Mouse (Mus musculus) midbrain, embryonic 12.5 days (tissue): ENCODE results near the gene Pard3. TPM values are rescaled to one million over a fixed set of nuclear protein-coding genes. Genes with fewer than 3 reads are reported as not detected.
A peak's percentile ranks its signal among the peaks of the same experiment; 100 is the strongest.

Source experiments
- ATAC-seq: fragments of 200-750 bp; cut with Nextera tagmentation; 2 replicates; pipeline ENCODE4 v1.8.0; 2017; ENCODE audit warnings: low read depth, moderate TSS enrichment, moderate library complexity; ENCODE audit not compliant: low FRiP score
- H3K27ac ChIP-seq: fragments of 300-500 bp; sonication (generic); replicated peaks from 2 replicates; pipeline ENCODE4 v1.5.1; 2016; ENCODE audit warnings: mild to moderate bottlenecking
- H3K27me3 ChIP-seq: fragments of 300-500 bp; sonication (generic); 2 replicates; pipeline ENCODE4 v1.6.1; 2016; ENCODE audit warnings: mild to moderate bottlenecking
- H3K36me3 ChIP-seq: fragments of 300-500 bp; sonication (generic); 2 replicates; pipeline ENCODE4 v1.6.1; 2016
- H3K4me1 ChIP-seq: fragments of 300-500 bp; sonication (generic); 2 replicates; pipeline ENCODE4 v1.6.1; 2016
- H3K4me2 ChIP-seq: fragments of 300-500 bp; sonication (generic); replicated peaks from 2 replicates; pipeline ENCODE4 v1.6.1; 2016; ENCODE audit warnings: mild to moderate bottlenecking, moderate library complexity
- H3K4me3 ChIP-seq: fragments of 300-500 bp; sonication (generic); 2 replicates; pipeline ENCODE4 v1.5.1; 2016; ENCODE audit warnings: mild to moderate bottlenecking
- H3K9ac ChIP-seq: fragments of 300-500 bp; sonication (generic); replicated peaks from 2 replicates; pipeline ENCODE4 v1.6.1; 2016; ENCODE audit warnings: mild to moderate bottlenecking, moderate library complexity
- H3K9me3 ChIP-seq: fragments of 300-500 bp; sonication (generic); 2 replicates; pipeline ENCODE4 v1.6.1; 2016; ENCODE audit warnings: mild to moderate bottlenecking
- WGBS: fragments of 180-500 bp; shearing (Covaris S2); methylation state at CpG from one replicate; pipeline ENCODE4 v1.1.7; 2016; 5-methylcytosine and 5-hydroxymethylcytosine counted together
- polyA plus RNA-seq: library from polyadenylated mRNA; unstranded; fragments of >200 nt; fragmentation: Nextera tagmentation; extraction: Ambion mirVana; gene quantifications from 2 replicates; pipeline ENCODE4 v1.2.1, GENCODE M21; 2016

Pard3 gene
- polyA plus RNA-seq, 1 experiment from 2014 or later: 36.6 TPM

DNA sequence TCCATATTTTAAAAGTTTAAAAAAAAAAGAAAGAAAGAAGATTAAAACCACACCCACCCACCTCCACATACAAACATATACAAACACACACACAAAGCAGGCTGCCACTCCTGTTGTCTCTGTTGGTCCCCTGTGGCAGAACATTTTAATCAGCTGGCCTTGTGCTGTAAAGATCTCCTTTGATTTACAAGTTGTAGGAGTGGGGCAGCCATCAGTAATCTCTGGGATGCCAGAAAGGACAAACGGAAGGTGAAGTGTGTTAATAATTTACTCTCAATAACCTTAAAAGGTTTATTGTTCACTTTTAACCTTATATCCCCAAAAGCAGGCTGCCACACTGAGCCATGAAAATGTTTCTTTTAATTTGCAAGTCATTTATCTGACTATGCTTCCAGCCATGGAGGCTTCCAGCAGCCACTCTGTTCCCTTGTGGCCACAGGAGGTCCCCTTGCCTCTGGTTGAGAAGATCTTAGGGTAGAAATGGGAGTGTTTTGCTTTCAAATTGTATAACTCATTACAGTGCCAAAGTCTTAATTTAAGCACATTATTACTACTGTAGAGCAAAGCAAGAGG is 448.4 kb downstream of the Pard3 start:
- Histone ChIP-seq H3K4me2 (no peak overlapping the region), H3K27ac (no peak overlapping the region), H3K9ac (no peak overlapping the region), H3K27me3 (no peaks in the 10 kb centered on the region), H3K36me3 (no peaks in the 10 kb centered on the region), H3K9me3 (no peaks in the 10 kb centered on the region), H3K4me1 (peaks cover 13% of the 10 kb centered on the region; the same call in 1 of the 2 replicates), H3K4me3 (no peak overlapping the region)
- no peak for ATAC-seq
- whole genome bisulfite sequencing: 47% methylated on average over 1 of the region's 1 CpGs

DNA sequence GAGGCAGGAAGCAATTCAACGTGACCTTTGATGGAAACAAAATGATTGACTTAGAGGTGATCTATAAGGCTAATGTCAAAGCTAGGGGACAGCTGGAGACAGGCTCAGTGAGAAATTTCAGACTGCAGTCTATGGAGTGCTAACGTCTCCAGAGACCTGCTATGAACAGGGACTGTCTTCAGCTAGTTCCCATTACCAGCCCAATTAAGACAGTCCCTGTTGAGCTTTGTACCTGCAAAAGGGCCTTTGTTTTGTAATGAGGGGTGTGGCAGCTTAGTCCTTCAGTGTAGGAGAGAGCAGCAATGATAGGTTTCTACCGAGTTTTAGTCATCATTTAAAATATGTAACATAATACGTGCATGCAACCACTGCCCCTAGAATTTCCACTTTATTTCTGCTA is 448.9 kb downstream of the Pard3 start:
- Histone ChIP-seq H3K4me1 (peaks cover 13% of the 10 kb centered on the region; the same call in 1 of the 2 replicates), H3K27ac (no peak overlapping the region)

GRCm38 (mm10) chr8:127514810-127515735 is 451.4 kb downstream of the Pard3 start:
- Histone ChIP-seq H3K27me3 (no peaks in the 10 kb centered on the region), H3K9ac (no peak overlapping the region), H3K36me3 (no peaks in the 10 kb centered on the region), H3K4me2 (no peak overlapping the region), H3K9me3 (no peaks in the 10 kb centered on the region), H3K4me1 (peaks cover 13% of the 10 kb centered on the region; the same call in 1 of the 2 replicates), H3K4me3 (no peak overlapping the region), H3K27ac (no peak overlapping the region)
- ATAC-seq: no peak
- 84% methylated on average over 7 of the region's 7 CpGs for WGBS

More for the DNA sequence above, 448.9 kb downstream of the Pard3 start:
- Histone ChIP-seq H3K27me3 (no peaks in the 10 kb centered on the region), H3K36me3 (no peaks in the 10 kb centered on the region), H3K9me3 (no peaks in the 10 kb centered on the region), H3K4me3 (no peak overlapping the region), H3K4me2 (no peak overlapping the region), H3K9ac (no peak overlapping the region)
- WGBS: 62% methylated on average over 4 of the region's 4 CpGs
- no peak for ATAC-seq

DNA sequence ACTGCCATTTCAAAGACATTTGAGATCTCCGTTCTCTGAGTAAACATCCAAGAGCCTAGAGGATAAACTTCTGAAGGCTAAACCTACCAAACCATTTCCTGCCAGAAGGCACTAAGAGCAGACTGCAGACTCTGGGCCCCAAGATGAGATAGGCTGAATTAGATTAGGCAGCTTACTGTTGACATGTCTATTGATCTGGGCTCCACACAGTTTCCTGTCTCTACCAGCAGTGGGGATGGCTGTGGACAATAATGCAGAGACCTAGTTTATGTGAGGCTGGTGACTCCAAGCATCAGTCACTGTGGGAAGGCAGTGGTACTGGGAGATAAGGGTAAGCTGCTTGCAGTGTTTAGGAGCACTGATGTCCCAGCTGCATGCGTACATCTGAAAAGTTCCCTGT is 452.4 kb downstream of the Pard3 start:
- no peak overlapping the region for H3K9ac ChIP-seq
- peaks cover 13% of the 10 kb centered on the region; the same call in 1 of the 2 replicates for H3K4me1 ChIP-seq
- H3K9me3 ChIP-seq: no peaks in the 10 kb centered on the region
- no peaks in the 10 kb centered on the region for H3K27me3 ChIP-seq
- H3K36me3 ChIP-seq: no peaks in the 10 kb centered on the region
- H3K4me3 ChIP-seq: no peak overlapping the region
- 73% methylated on average over 2 of the region's 2 CpGs for WGBS
- H3K4me2 ChIP-seq: no peak overlapping the region
- H3K27ac ChIP-seq: no peak overlapping the region
- ATAC-seq: no peak

DNA sequence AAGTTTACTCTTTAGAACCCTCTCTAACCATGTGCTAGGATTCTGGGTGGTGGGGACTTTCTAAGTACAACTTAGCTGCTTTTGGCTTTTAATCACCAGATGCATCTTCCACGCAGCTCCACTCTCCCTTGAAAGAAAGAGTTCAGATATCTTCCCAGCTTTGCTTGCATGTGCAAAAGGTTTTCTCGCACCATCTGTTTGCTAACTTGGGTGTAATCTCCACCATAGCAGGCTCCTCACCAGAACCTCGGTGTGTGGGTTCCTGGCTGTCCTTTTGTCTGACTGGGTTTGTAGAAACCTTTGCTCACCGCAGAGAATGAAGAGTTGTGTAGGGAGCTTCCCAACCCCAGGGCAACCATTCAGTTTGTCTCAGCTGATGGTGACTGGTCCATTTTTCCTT is 462.0 kb downstream of the Pard3 start:
- no peak for ATAC-seq
- 82% methylated on average over 4 of the region's 4 CpGs for WGBS
- H3K4me3 ChIP-seq: no peak overlapping the region

DNA sequence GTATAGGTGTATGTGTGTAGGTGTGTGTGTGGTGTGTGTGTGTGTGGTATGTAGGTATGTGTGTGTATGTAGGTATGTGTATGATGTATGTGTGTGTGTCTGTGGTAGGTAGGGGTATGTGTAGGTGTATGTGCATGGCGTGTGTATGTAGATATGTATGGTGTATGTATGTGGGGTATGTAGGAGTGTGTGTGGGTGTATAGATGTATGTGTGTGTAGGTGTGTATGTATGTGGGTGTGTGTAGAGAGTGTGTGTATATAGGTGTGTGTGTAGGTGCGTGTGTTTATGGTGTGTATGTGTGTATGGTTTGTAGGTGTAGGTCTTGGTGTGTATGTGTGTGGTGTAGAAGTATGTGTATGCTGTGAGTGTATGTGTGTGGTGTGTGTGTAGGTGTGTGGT is 464.6 kb downstream of the Pard3 start:
- H3K4me2 ChIP-seq: no peak overlapping the region
- H3K4me1 ChIP-seq: peaks cover 3% of the 10 kb centered on the region; the same call in 1 of the 2 replicates
- H3K9ac ChIP-seq: no peak overlapping the region
- ATAC-seq: no peak
- no peak overlapping the region for H3K4me3 ChIP-seq
- H3K27ac ChIP-seq: no peak overlapping the region
- 97% methylated on average over 2 of the region's 2 CpGs for WGBS
- no peaks in the 10 kb centered on the region for H3K27me3 ChIP-seq
- H3K9me3 ChIP-seq: no peaks in the 10 kb centered on the region
- H3K36me3 ChIP-seq: no peaks in the 10 kb centered on the region

More for the DNA sequence above, 462.0 kb downstream of the Pard3 start:
- Histone ChIP-seq H3K27me3 (no peaks in the 10 kb centered on the region), H3K9ac (no peak overlapping the region), H3K9me3 (no peaks in the 10 kb centered on the region), H3K4me2 (no peak overlapping the region), H3K36me3 (no peaks in the 10 kb centered on the region), H3K27ac (no peak overlapping the region), H3K4me1 (no peaks in the 10 kb centered on the region)

- 78% methylated on average over 2 of the region's 2 CpGs for WGBS
- peaks cover 6% of the 10 kb centered on the region for H3K4me1 ChIP-seq
These were observed 466.1 kb downstream of the Pard3 start for GRCm38 (mm10) chr8:127529746-127530145.

GRCm38 (mm10) chr8:127531866-127532265 is 468.2 kb downstream of the Pard3 start:
- no peaks in the 10 kb centered on the region for H3K9me3 ChIP-seq
- WGBS: 85% methylated on average over 3 of the region's 3 CpGs
- no peaks in the 10 kb centered on the region for H3K27me3 ChIP-seq
- H3K4me2 ChIP-seq: no peak overlapping the region
- no peaks in the 10 kb centered on the region for H3K36me3 ChIP-seq
- no peak overlapping the region for H3K9ac ChIP-seq
- no peak for ATAC-seq
- H3K4me3 ChIP-seq: no peak overlapping the region
- peaks cover 15% of the 10 kb centered on the region for H3K4me1 ChIP-seq
- no peak overlapping the region for H3K27ac ChIP-seq

More at GRCm38 (mm10) chr8:127529746-127530145, 466.1 kb downstream of the Pard3 start:
- ATAC-seq: no peak
- Histone ChIP-seq H3K27ac (no peak overlapping the region), H3K9ac (no peak overlapping the region), H3K9me3 (no peaks in the 10 kb centered on the region), H3K27me3 (no peaks in the 10 kb centered on the region), H3K4me3 (no peak overlapping the region), H3K36me3 (no peaks in the 10 kb centered on the region), H3K4me2 (no peak overlapping the region)

DNA sequence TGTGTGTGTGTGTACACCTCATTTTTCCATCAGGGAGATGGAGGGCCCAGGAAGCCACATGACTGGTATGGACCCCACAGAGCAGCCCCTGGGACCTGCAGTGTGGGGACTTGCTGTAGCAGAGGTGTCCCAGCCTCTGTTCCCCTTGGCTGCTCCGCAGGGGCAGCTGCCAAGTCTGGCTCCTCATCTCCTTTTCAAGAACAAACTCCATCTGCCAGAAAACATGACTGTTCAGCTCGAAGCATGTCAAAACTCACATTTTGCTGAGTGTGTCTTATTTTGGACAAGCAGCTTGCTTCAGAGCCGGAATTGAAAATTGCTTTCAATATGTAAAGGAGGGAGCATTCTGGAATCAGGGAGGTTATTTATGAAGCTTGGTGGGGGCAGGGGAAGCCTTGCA is 471.1 kb downstream of the Pard3 start:
- Histone ChIP-seq H3K36me3 (no peaks in the 10 kb centered on the region), H3K4me1 (peaks cover 15% of the 10 kb centered on the region), H3K9ac (no peak overlapping the region; the same call in 1 of the 2 replicates), H3K9me3 (no peaks in the 10 kb centered on the region), H3K27ac (no peak overlapping the region), H3K27me3 (no peaks in the 10 kb centered on the region), H3K4me3 (no peak overlapping the region), H3K4me2 (no peak overlapping the region)
- WGBS: 75% methylated on average over 3 of the region's 3 CpGs
- ATAC-seq: no peak

GRCm38 (mm10) chr8:127535192-127535845 is 471.6 kb downstream of the Pard3 start:
- Histone ChIP-seq H3K4me3 (no peak overlapping the region), H3K4me1 (peaks cover 15% of the 10 kb centered on the region), H3K9me3 (no peaks in the 10 kb centered on the region), H3K36me3 (no peaks in the 10 kb centered on the region), H3K27me3 (no peaks in the 10 kb centered on the region), H3K27ac (peak overlapping the region; percentile 49; the same call in 1 of the 2 replicates), H3K9ac (no peak overlapping the region; the same call in 1 of the 2 replicates), H3K4me2 (no peak overlapping the region)
- 73% methylated on average over 8 of the region's 8 CpGs for WGBS
- ATAC-seq: no peak

GRCm38 (mm10) chr8:127535846-127536220 is 472.1 kb downstream of the Pard3 start:
- H3K4me3 ChIP-seq: no peak overlapping the region
- H3K27ac ChIP-seq: no peak overlapping the region
- peaks cover 15% of the 10 kb centered on the region for H3K4me1 ChIP-seq
- WGBS: 76% methylated on average over 1 of the region's 1 CpGs
- no peaks in the 10 kb centered on the region for H3K9me3 ChIP-seq
- H3K9ac ChIP-seq: no peak overlapping the region
- H3K4me2 ChIP-seq: no peak overlapping the region
- no peaks in the 10 kb centered on the region for H3K27me3 ChIP-seq
- no peak for ATAC-seq
- H3K36me3 ChIP-seq: no peaks in the 10 kb centered on the region

GRCm38 (mm10) chr8:127539803-127540202 is 476.1 kb downstream of the Pard3 start:
- H3K9me3 ChIP-seq: no peaks in the 10 kb centered on the region
- no peaks in the 10 kb centered on the region for H3K27me3 ChIP-seq
- H3K4me2 ChIP-seq: no peak overlapping the region
- no peak for ATAC-seq
- no peak overlapping the region for H3K9ac ChIP-seq
- WGBS: 92% methylated on average over 3 of the region's 3 CpGs
- H3K4me1 ChIP-seq: peaks cover 14% of the 10 kb centered on the region
- H3K36me3 ChIP-seq: no peaks in the 10 kb centered on the region
- H3K27ac ChIP-seq: no peak overlapping the region
- H3K4me3 ChIP-seq: no peak overlapping the region
